Mouse (Mus musculus): ENCODE results near the gene Tmem53. TPM values are rescaled to one million over a fixed set of nuclear protein-coding genes. Genes with fewer than 3 reads are reported as not detected.
A peak's percentile ranks its signal among the peaks of the same experiment; 100 is the strongest.

The Tmem53 gene
- polyA plus RNA-seq, 1 experiment from 2014 or later, result 9.6 TPM

- no peaks in the 10 kb centered on the region for H3K9me3 ChIP-seq (replicated peaks)
- H3K4me1 ChIP-seq, result peaks cover 47% of the 10 kb centered on the region
- no peak for ATAC-seq (ENCODE audit: low FRiP score)
- no peak overlapping the region for H3K9ac ChIP-seq
- WGBS, result 45% methylated on average over 5 of the region's 5 CpGs
- H3K4me2 ChIP-seq (replicated peaks), result no peak overlapping the region
- peaks cover 68% of the 10 kb centered on the region for H3K27me3 ChIP-seq
- H3K27ac ChIP-seq, result peak overlapping the region; percentile 53; the same call in 1 of the 2 replicates
- H3K4me3 ChIP-seq, result no peak overlapping the region
- no peaks in the 10 kb centered on the region for H3K36me3 ChIP-seq
These were observed 60.1 kb downstream of the Tmem53 start for GRCm38 (mm10) chr4:117311891-117312290.

- Histone ChIP-seq H3K27ac (peak overlapping the region; percentile 53; the same call in 1 of the 2 replicates), H3K9me3 (replicated peaks) (no peaks in the 10 kb centered on the region), H3K27me3 (peaks cover 66% of the 10 kb centered on the region), H3K36me3 (no peaks in the 10 kb centered on the region), H3K4me1 (peaks cover 51% of the 10 kb centered on the region), H3K4me2 (replicated peaks) (peak overlapping the region; percentile 24), H3K9ac (peak overlapping the region; percentile 15; the same call in 1 of the 2 replicates), H3K4me3 (no peak overlapping the region)
- peak; percentile 42 for ATAC-seq (ENCODE audit: low FRiP score)
- WGBS, result 2% methylated on average over 24 of the region's 26 CpGs
These were observed 60.8 kb downstream of the Tmem53 start for GRCm38 (mm10) chr4:117312416-117313084.

GRCm38 (mm10) chr4:117313085-117313424 is 61.3 kb downstream of the Tmem53 start:
- peak overlapping the region; percentile 24; the same call in 1 of the 2 replicates for H3K4me2 ChIP-seq (replicated peaks)
- ATAC-seq (ENCODE audit: low FRiP score), result no peak
- no peak overlapping the region; the same call in 1 of the 2 replicates for H3K9ac ChIP-seq
- 0 out of 2 replicates have a peak overlapping the region, but pooled peaks have one; percentile 7 for H3K27ac ChIP-seq
- H3K9me3 ChIP-seq (replicated peaks), result no peaks in the 10 kb centered on the region
- 7% methylated on average over 4 of the region's 4 CpGs for WGBS
- no peak overlapping the region for H3K4me3 ChIP-seq
- peaks cover 54% of the 10 kb centered on the region for H3K4me1 ChIP-seq
- H3K36me3 ChIP-seq, result no peaks in the 10 kb centered on the region
- peaks cover 69% of the 10 kb centered on the region for H3K27me3 ChIP-seq

GRCm38 (mm10) chr4:117314849-117315500 is 63.2 kb downstream of the Tmem53 start:
- no peak for ATAC-seq (ENCODE audit: low FRiP score)
- Histone ChIP-seq H3K4me3 (no peak overlapping the region), H3K36me3 (no peaks in the 10 kb centered on the region), H3K27ac (no peak overlapping the region), H3K9me3 (replicated peaks) (no peaks in the 10 kb centered on the region), H3K4me2 (replicated peaks) (no peak overlapping the region), H3K27me3 (peaks cover 80% of the 10 kb centered on the region), H3K9ac (no peak overlapping the region), H3K4me1 (peaks cover 65% of the 10 kb centered on the region)
- 46% methylated on average over 16 of the region's 16 CpGs for WGBS

GRCm38 (mm10) chr4:117316800-117317199 is 65.0 kb downstream of the Tmem53 start:
- H3K36me3 ChIP-seq, result no peaks in the 10 kb centered on the region
- no peaks in the 10 kb centered on the region for H3K9me3 ChIP-seq (replicated peaks)
- H3K9ac ChIP-seq, result no peak overlapping the region
- H3K4me1 ChIP-seq, result peaks cover 65% of the 10 kb centered on the region
- peak overlapping the region; percentile 26 for H3K4me2 ChIP-seq (replicated peaks)
- 40% methylated on average over 6 of the region's 6 CpGs for WGBS
- peak overlapping the region; percentile 81; the same call in 1 of the 2 replicates for H3K27ac ChIP-seq
- H3K4me3 ChIP-seq, result no peak overlapping the region
- peak; percentile 27; the same call in 1 of the 2 replicates for ATAC-seq (ENCODE audit: low FRiP score)
- peaks cover 82% of the 10 kb centered on the region for H3K27me3 ChIP-seq

GRCm38 (mm10) chr4:117317701-117318190 is 66.0 kb downstream of the Tmem53 start:
- H3K4me1 ChIP-seq, result peaks cover 63% of the 10 kb centered on the region

More at GRCm38 (mm10) chr4:117317701-117318190, 66.0 kb downstream of the Tmem53 start:
- no peaks in the 10 kb centered on the region for H3K36me3 ChIP-seq
- WGBS, result 11% methylated on average over 18 of the region's 18 CpGs
- no peak overlapping the region for H3K9ac ChIP-seq
- H3K27me3 ChIP-seq, result peaks cover 81% of the 10 kb centered on the region
- H3K27ac ChIP-seq, result peak overlapping the region; percentile 81
- no peak overlapping the region for H3K4me3 ChIP-seq
- peak overlapping the region; percentile 26 for H3K4me2 ChIP-seq (replicated peaks)
- H3K9me3 ChIP-seq (replicated peaks), result no peaks in the 10 kb centered on the region
- peak; percentile 77 for ATAC-seq (ENCODE audit: low FRiP score)

Other genes with a start within 250 kb of the Tmem53 start
- gene Eif2b3, start 232.5 kb upstream of the Tmem53 start, polyA plus RNA-seq (2016; fragmentation: Nextera tagmentation; extraction: Ambion mirVana), result 41.5 and 47.4 TPM in 2 replicates
- 4.5 and 5.9 TPM in 2 replicates for gene Ptch2, start 155.9 kb upstream of the Tmem53 start, polyA plus RNA-seq (2016; fragmentation: Nextera tagmentation; extraction: Ambion mirVana)
- 4.0 and 4.5 TPM in 2 replicates for gene Btbd19, start 126.2 kb upstream of the Tmem53 start, polyA plus RNA-seq (2016; fragmentation: Nextera tagmentation; extraction: Ambion mirVana)
- 0.34 TPM in 1 of 2 replicates, not detected in the other for gene Tctex1d4, start 125.2 kb upstream of the Tmem53 start, polyA plus RNA-seq (2016; fragmentation: Nextera tagmentation; extraction: Ambion mirVana)
- 26.4 and 29.6 TPM in 2 replicates for gene Plk3, start 118.0 kb upstream of the Tmem53 start, polyA plus RNA-seq (2016; fragmentation: Nextera tagmentation; extraction: Ambion mirVana)
- gene Rps8, start 95.7 kb upstream of the Tmem53 start, polyA plus RNA-seq (2016; fragmentation: Nextera tagmentation; extraction: Ambion mirVana), result 588 and 618 TPM in 2 replicates
- 55.6 and 56.4 TPM in 2 replicates for gene Kif2c, start 69.3 kb upstream of the Tmem53 start, polyA plus RNA-seq (2016; fragmentation: Nextera tagmentation; extraction: Ambion mirVana)
- gene Armh1, start 174 bp downstream of the Tmem53 start, polyA plus RNA-seq (2016; fragmentation: Nextera tagmentation; extraction: Ambion mirVana), result 0.78 and 1.3 TPM in 2 replicates
- 104 and 111 TPM in 2 replicates for gene Rnf220, start 245.1 kb downstream of the Tmem53 start, polyA plus RNA-seq (2016; fragmentation: Nextera tagmentation; extraction: Ambion mirVana)